Mouse (Mus musculus): ENCODE measurements at regions not wholly inside any gene's neighbourhood (a gene's known extent, or its start where the extent isn't known, plus 50 kb on each side); places are given as distances from the start of the nearest gene placed in this dataset.
"Not testable (repeated sequence)": the region's sequence is repeated elsewhere in the genome, so short reads cannot be mapped to it uniquely, and the experiment has no call there.

- DNase-seq (ENCODE audit: low spot score) = no peak
Observed at GRCm38 (mm10) chr12:71526623-71527022, 216.9 kb downstream of the Dact1 start.

- DNase-seq (ENCODE audit: low spot score) = no peak
Observed at GRCm38 (mm10) chr12:71532161-71532560, 222.5 kb downstream of the Dact1 start.

DNA sequence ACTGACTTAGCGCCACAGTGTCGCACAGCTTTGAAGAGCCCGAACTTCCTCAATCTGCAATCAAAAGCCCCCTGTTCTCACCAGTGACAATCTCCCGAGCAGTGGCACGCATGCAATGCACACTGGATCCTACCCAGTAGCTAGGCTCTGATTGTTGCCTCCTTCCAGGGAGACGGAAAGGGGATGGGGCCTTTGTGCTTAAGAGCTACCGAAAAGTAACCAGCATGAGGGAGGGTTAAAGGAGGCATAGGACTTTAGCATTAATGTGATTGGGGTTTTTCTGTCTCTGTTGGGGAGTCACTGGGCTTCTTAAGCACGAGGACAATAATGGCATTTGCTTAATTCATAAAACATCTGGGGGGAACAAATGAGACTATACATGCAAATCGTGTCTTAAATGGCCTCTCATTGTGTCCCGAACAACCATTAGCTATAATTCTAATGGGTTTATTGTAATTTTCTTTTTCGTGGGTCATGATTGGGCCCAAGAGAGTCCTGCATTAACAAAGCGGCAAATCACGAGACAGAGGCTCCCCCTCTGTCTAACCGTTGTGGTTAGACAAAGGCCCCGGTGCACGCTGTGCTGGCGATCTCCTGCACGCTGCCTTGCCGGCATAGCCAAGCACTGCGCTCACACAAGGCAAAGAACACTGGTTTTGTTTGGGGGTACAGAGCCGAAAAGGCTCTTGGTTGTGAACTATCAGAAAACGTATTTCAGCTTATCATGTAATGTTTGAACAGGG is 223.2 kb downstream of the Dact1 start:
- DNase-seq (ENCODE audit: low spot score) = no peak

DNA sequence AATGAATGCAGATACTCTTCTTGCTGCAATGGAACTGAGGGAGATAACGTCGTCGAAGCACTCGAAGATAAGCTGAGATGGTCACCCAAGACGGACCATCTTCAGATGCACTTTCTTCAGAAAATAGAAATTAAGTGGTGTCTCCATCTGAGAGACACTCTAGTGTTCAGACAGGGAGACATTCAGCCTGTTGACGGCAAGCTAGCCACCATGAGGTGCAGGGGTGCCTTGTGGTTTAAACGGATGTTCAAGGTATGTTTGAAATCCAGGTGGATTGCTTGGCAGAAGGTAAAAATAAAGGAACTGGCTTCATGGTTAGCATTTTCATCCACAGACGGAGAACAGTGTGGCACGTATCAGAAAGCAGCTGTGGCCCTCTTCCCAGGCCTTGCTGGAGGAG is 224.0 kb downstream of the Dact1 start:
- DNase-seq (ENCODE audit: low spot score) = no peak

- DNase-seq (ENCODE audit: low spot score) = no peak
Observed at GRCm38 (mm10) chr12:71534199-71534598, 224.5 kb downstream of the Dact1 start.

DNA sequence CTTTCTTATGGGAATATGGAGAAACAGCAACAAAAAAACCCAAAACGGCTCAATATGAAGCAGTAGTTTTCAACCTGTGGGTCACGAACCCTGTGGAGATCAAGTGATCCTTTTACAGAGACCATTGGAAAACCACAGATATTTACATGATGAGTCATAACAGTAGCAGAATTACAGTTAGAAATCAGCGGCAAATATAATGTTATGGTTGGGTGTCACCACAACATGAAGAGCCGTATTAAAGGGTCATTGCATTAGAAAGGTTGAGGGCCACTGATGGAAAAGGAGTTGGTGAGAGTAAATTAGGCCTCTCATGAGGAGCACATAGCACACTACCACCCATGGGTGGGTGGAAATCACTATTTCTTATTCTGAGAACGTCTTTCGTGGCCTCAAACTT is 225.6 kb downstream of the Dact1 start:
- no peak for DNase-seq (ENCODE audit: low spot score)

- DNase-seq (ENCODE audit: low spot score) = not testable (repeated sequence)
Observed at GRCm38 (mm10) chr12:71535831-71536230, 226.1 kb downstream of the Dact1 start.

DNA sequence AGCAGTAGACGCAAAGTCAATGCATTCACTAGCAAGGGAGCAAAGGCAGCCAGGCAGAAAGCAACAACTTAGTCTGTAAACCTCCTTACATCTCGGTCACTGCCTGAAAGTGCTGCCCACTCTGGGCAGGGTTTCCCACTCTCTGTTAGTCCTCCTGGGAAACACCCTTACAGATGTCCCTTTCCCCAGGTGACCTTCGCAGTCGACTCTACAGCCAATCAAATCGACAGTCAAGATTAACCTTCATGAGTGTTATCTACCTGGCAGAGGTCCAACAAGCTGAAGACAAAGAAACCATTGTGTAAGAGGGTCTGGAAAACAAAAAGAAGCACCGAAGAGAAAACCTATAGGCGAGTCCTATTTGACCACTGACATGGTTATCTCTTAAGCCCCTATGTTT is 229.0 kb downstream of the Dact1 start:
- no peak for DNase-seq (ENCODE audit: low spot score)

DNA sequence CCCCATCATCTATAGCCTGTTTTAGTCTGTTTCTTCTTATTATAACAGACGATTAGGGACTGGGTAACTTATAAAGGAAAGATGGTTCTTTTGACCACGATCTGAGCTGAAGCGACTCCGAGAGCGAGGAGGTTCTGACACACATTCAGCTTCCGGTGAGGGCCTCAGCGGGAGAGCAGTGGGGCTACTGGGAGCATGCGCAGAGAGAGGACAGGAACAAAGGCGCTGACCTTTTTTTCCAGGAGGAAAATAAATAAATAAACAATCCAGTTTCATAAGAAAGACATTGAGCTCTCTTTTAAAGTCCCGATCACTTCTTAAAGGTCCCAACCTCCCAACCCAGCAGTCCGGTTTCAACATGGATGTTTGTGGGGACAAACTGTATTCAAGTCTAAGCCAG is 230.6 kb downstream of the Dact1 start:
- no peak for DNase-seq (ENCODE audit: low spot score)

GRCm38 (mm10) chr12:71541961-71542360 is 232.3 kb downstream of the Dact1 start:
- no peak for DNase-seq (ENCODE audit: low spot score)

GRCm38 (mm10) chr12:71543571-71544119 is 234.0 kb downstream of the Dact1 start:
- no peak for DNase-seq (ENCODE audit: low spot score)

GRCm38 (mm10) chr12:71544401-71545159 is 234.9 kb downstream of the Dact1 start:
- no peak for DNase-seq (ENCODE audit: low spot score)

- no peak for DNase-seq (ENCODE audit: low spot score)
Observed at GRCm38 (mm10) chr12:71546523-71547265, 237.0 kb downstream of the Dact1 start.

- no peak for DNase-seq (ENCODE audit: low spot score)
Observed at GRCm38 (mm10) chr12:71549336-71549735, 239.7 kb downstream of the Dact1 start.

- no peak for DNase-seq (ENCODE audit: low spot score)
Observed at GRCm38 (mm10) chr12:71554212-71554611, 244.5 kb downstream of the Dact1 start.

GRCm38 (mm10) chr12:71561259-71561658 is 251.6 kb downstream of the Dact1 start:
- no peak for DNase-seq (ENCODE audit: low spot score)

DNA sequence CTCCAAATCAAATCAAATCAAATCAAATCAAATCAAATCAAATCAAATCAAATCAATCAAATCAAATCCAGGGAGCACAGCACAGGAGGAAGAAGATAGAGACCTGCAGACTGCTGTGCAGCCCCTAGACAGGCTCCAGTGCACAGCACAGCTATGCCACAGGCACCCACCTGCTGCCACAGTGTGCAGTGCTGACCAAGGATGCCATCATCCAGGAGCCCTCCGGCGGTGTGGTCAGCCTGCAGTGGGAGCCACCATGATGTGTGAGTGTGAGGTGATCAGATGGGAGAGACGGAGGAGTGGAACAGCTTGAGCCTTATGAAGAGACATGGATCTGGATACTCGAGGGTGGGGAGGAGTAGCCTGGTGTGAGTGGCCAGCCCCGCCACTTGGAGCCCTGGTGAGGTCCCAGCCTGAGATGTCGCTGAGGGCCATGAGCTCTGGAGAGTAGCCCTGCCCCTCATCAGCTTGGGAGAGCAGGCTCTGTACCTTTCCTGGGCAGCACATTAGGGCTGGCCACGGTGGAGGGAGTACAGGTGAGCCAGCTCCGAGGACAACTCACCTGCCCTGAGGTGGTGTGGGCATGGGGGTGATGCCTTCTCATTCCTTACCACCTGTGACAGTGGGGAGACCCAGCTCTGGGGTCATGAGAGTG is 252.4 kb downstream of the Dact1 start:
- DNase-seq (ENCODE audit: low spot score) = no peak

DNA sequence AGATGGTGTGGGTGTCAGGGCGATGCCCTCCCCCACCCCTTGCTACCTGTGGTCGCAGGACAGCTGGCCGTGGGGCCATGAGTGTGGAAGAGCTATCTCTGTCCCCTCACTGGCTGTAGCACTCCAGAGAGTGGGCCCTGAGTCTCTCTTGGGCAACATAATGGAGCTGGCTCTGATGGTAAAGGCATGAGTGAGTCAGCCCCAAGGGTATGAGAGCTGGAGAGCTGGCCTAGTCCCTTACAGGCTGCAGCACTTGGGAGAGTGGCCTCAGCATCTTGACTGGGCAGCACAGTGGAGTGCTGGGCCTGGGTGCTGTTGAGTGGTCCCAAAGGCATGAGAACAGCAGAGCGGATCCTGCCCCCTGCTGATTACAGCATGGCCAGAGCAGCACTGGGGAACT is 253.5 kb downstream of the Dact1 start:
- DNase-seq (ENCODE audit: low spot score) = no peak

DNA sequence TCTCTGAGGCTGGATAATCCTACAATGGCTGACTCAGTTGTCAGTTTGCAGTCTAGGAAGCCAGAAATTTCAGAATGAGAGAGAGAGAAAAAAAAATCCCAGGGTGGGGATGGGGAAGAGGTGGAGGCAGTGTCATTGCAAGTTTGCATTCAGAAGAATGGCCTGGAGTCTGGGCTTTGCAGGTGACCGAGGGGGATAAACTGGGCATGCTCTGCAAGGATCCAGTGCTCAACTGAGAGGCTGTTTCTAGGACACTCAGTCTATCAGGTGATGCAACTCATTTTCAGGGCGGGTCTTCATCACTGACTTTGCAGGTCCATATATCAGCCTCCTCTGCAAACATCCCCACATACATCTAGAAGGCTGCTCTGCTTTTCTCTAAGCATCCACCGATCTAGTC is 256.7 kb downstream of the Dact1 start:
- no peak for DNase-seq (ENCODE audit: low spot score)

GRCm38 (mm10) chr12:71568251-71568650 is 258.6 kb downstream of the Dact1 start:
- DNase-seq (ENCODE audit: low spot score) = no peak

DNA sequence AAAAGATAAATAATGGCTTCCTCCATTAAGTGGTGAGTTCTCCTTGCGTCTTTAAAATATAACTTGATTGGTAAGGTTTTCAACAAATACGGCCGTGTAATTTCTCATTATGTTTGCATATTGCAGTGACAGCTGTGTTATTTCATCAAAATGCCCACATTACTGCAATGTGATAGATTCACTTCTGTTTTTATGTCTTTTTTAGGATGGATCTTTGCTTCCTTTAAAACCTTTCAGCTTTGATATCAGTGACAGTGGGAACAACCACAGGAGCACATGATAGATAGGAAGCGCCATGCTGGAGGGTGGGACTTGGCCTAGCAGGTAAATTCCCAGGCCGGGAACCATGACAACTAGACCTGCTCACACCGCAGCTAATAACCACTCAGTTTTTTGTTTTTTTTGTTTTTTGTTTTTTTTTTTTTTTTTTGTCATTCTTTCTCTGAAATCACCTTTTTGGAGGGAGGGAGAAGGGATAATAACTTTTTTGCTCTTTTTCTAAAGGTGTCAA is 259.3 kb downstream of the Dact1 start:
- no peak for DNase-seq (ENCODE audit: low spot score)
